Mouse (Mus musculus): ENCODE data around the gene Srebf1.

DNA sequence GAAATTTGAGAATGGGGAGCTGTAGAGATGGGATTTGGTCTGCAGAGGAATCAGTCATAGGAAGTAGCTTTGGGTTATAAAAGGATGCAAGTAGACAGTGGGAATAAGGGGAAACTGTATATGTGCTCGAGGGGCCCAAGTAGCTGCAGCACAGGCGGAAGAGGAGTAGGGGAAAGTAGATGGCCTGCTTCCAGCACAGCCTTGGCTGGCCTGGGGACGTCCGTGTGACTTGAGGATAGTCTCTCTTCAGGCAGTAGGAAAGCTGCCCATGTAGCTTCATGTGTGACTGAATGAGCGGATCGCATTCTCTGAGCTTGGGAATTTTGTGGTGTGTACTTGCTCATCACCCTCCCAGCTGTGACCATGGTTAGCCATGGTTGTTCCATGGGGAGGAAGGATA, 57.9 kb downstream of the Srebf1 start:
- TF ChIP-seq POLR2A (IDR thresholded peaks at IDR 0.05; ENCODE audit: low read depth, low read length), result no peak
- no peak for TF ChIP-seq CTCF (conservative IDR thresholded peaks at IDR 0.05; ENCODE audit: insufficient read depth, insufficient read length, low read depth, low read length)
